ENCODE assay signal across 8 mouse cellular contexts in the genomic region with DNA sequence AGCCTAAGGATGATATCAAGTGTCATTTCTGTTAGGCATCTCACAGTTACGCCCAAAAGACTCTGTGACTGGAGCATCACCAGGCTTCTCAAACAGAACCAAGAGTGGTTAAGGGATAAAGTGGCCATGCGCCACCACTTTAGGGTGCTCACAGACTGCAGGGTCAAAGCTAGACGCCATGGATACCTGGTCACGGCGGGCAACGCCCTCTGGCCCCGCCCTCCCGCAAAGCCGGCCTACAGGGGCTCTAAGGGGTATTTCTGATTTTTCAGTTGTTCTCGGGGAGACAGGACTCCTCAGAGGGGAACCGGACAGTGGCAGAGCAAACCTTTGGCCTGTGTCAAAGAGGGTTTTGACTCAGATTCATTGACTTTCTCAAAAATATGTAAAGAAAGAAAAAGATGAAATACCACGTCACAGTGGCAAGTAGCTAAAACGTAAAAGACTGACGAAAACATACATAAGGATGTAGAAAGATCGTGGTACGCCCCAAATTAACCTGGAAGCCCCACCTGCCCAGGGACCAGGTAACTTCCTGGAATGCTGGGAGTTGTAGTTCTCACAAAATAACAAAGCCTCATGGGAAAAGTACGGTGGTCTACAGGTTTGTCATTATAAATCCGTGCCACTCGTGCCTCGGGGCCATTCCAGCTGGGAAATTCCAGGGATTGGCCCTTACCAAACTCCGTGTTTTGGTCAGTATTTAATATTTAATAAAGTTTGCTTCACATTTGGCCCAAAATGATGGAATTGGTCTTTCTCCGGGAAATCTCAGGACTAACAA.
A peak's percentile ranks its signal among the peaks of the same experiment; 100 is the strongest.
DNase-seq lines count a peak whose midpoint lies in the region; ATAC-seq and TF ChIP-seq lines count a peak whose summit lies in the region.

No protein-coding gene starts in this region.

- ATAC-seq in hindbrain, postnatal 0 days = peak; percentile 78; the same call in 1 of the 2 replicates
- peak; percentile 35; the same call in 1 of the 2 replicates for ATAC-seq in limb, embryonic 15.5 days (ENCODE audit: insufficient number of reproducible peaks, low FRiP score, low TSS enrichment, low read depth)

- no peak for TF ChIP-seq POLR2A in olfactory bulb, adult 2 months (IDR thresholded peaks at IDR 0.05; ENCODE audit: insufficient read depth, low read depth, low read length)

- no peaks in the 10 kb centered on the region for H3K36me3 ChIP-seq in hindbrain, postnatal 0 days (ENCODE audit: insufficient read depth, low read length)
- no peaks in the 10 kb centered on the region for H3K36me3 ChIP-seq in limb, embryonic 15.5 days

- H3K9me3 ChIP-seq in hindbrain, postnatal 0 days (ENCODE audit: low read length) = no peaks in the 10 kb centered on the region
- no peaks in the 10 kb centered on the region for H3K9me3 ChIP-seq in limb, embryonic 15.5 days

- H3K4me3 ChIP-seq in hindbrain, postnatal 0 days (ENCODE audit: low read length) = peak overlapping the region; percentile 27
- H3K4me3 ChIP-seq in limb, embryonic 15.5 days = peak overlapping the region; percentile 33
- 0 out of 2 replicates have a peak overlapping the region, but pooled peaks have one; percentile 13 for H3K4me3 ChIP-seq in olfactory bulb, adult 2 months (ENCODE audit: insufficient read depth, low read depth, low read length)

- TF ChIP-seq CTCF in hindbrain, postnatal 0 days (IDR thresholded peaks at IDR 0.05; ENCODE audit: low read depth) = no peak
- TF ChIP-seq CTCF in olfactory bulb, adult 2 months (IDR thresholded peaks at IDR 0.05; ENCODE audit: insufficient read depth, low read depth, low read length) = no peak

- WGBS in hindbrain, postnatal 0 days = 18% methylated on average over 22 of the region's 22 CpGs
- 13% methylated on average over 22 of the region's 22 CpGs for WGBS in limb, embryonic 15.5 days
- WGBS in olfactory bulb, adult 2 months = 45% methylated on average over 22 of the region's 22 CpGs

- no peak overlapping the region for H3K27ac ChIP-seq in hindbrain, postnatal 0 days
- no peak overlapping the region for H3K27ac ChIP-seq in limb, embryonic 15.5 days
- no peak overlapping the region for H3K27ac ChIP-seq in olfactory bulb, adult 2 months (ENCODE audit: insufficient read depth, low read depth, low read length)

- no peaks in the 10 kb centered on the region for H3K27me3 ChIP-seq in hindbrain, postnatal 0 days (ENCODE audit: insufficient read depth, low read length)
- H3K27me3 ChIP-seq in limb, embryonic 15.5 days = no peaks in the 10 kb centered on the region

- H3K4me2 ChIP-seq in hindbrain, postnatal 0 days (ENCODE audit: low read depth, low read length) = peak overlapping the region; percentile 45
- H3K4me2 ChIP-seq in limb, embryonic 15.5 days = peak overlapping the region; percentile 45

- H3K4me1 ChIP-seq in hindbrain, postnatal 0 days (ENCODE audit: insufficient read depth, low read length) = no peaks in the 10 kb centered on the region; the same call in 1 of the 2 replicates
- H3K4me1 ChIP-seq in limb, embryonic 15.5 days = peaks cover 11% of the 10 kb centered on the region
- H3K4me1 ChIP-seq in olfactory bulb, adult 2 months (ENCODE audit: control insufficient read depth, insufficient read depth, low read length) = peaks cover 5% of the 10 kb centered on the region

- H3K9ac ChIP-seq in hindbrain, postnatal 0 days (replicated peaks; ENCODE audit: low read length) = 0 out of 2 replicates have a peak overlapping the region, but pooled peaks have one; percentile 17
- H3K9ac ChIP-seq in limb, embryonic 15.5 days = no peak overlapping the region

- peak; percentile 6 for DNase-seq in layer of hippocampus, adult 9-11 months
- DNase-seq in layer of hippocampus, postnatal 36 days = no peak
- DNase-seq in cerebellum, postnatal 36 days = peak; percentile 34 to 63
- DNase-seq in hindbrain, postnatal 0 days (ENCODE audit: low spot score) = peak; percentile 86
- no peak for DNase-seq in adrenal gland, adult 18-20 months (ENCODE audit: low spot score in 2 of 2)
- DNase-seq in adrenal gland, postnatal 36 days = no peak

Comparison
In these comparisons a context has a peak if more than half of its experiments do, and no peak if none do; other contexts are left out.
1. DNase-seq: peak in layer of hippocampus, adult 9-11 months (single experiment), cerebellum, postnatal 36 days (2 of 2) and hindbrain, postnatal 0 days (single experiment); none in layer of hippocampus, postnatal 36 days (0 of 2), adrenal gland, adult 18-20 months (0 of 2) and adrenal gland, postnatal 36 days (0 of 2).
2. Peak in every context shown above with its lines, with median percentiles within 50 percentile points of each other: H3K4me3 ChIP-seq.